Mouse (Mus musculus) brain, embryonic 14.5 days (tissue): Measurements from ENCODE around the gene Npsr1.

Experiments
- CTCF ChIP-seq: fragments of 200-500 bp; IDR thresholded peaks from 2 replicates; pipeline ENCODE4 v1.5.1; 2012; ENCODE audit warnings: inconsistent platforms, mild to moderate bottlenecking, moderate library complexity, borderline replicate concordance; ENCODE audit not compliant: insufficient read depth, insufficient read length; ENCODE audit errors: extremely low read depth
- POLR2A ChIP-seq: fragments of 200-500 bp; IDR thresholded peaks from 2 replicates; pipeline ENCODE4 v1.6.1; 2012; ENCODE audit warnings: mild to moderate bottlenecking, inconsistent platforms, borderline replicate concordance; ENCODE audit not compliant: poor library complexity, insufficient read depth, insufficient read length, severe bottlenecking; ENCODE audit errors: extremely low read depth

- no peak for TF ChIP-seq CTCF
- no peak for TF ChIP-seq POLR2A
Measured at GRCm38 (mm10) chr9:24247557-24247956, 149.8 kb downstream of the Npsr1 start.
